Mouse (Mus musculus): ENCODE results near the gene Atxn1. TPM values are rescaled to one million over a fixed set of nuclear protein-coding genes. Genes with fewer than 3 reads are reported as not detected.
A peak's percentile ranks its signal among the peaks of the same experiment; 100 is the strongest.

The Atxn1 gene
- polyA plus RNA-seq, 1 experiment from 2014 or later, result 8.2 TPM

DNA sequence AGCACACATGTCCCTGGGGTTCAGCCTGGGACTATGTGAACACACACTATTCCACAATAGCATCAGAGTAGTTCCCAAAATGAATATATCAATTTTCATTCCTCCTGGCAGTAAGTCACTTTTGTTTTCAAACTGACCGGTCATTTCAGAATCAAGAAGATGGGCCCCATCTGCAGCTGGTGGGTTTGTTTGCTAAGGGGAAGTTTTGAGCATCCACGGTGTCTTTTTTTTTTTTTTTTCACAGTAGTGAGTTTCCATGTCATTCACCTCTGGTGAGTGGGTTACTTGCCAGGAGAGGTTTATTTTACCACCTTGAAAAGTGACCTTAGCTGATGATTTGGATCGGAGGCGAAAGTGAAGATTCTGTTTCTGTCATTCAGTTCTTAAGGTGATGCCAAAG, 166.6 kb downstream of the Atxn1 start:
- no peak overlapping the region for H3K27ac ChIP-seq (replicated peaks)
- 90% methylated on average over 4 of the region's 4 CpGs for WGBS
- H3K9ac ChIP-seq, result no peak overlapping the region
- H3K4me3 ChIP-seq, result no peak overlapping the region
- no peak overlapping the region for H3K4me2 ChIP-seq
- no peak for ATAC-seq (ENCODE audit: low read depth)
- H3K27me3 ChIP-seq, result no peaks in the 10 kb centered on the region
- H3K9me3 ChIP-seq, result no peaks in the 10 kb centered on the region
- H3K36me3 ChIP-seq, result peaks cover 8% of the 10 kb centered on the region; the same call in 1 of the 2 replicates
- no peaks in the 10 kb centered on the region for H3K4me1 ChIP-seq (replicated peaks)

DNA sequence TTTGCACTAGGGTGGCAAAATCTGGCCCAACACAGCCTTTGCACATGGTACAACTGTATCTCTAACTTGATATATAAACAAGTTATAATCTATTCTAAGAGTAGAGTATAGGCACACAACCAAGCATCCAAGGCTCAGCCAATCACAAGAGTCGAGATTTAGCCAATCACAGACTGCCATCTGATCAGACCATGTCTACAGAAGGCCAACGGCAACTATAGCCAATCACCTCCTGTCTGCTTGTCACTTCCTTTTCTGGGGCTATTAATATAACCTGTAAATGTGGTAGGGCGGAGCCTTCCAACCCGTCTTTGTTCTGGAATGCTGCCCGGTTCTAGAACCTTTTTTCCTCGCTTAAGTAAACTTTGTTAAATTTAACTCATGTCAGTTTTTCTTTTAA, 167.1 kb downstream of the Atxn1 start:
- WGBS, result 85% methylated on average over 6 of the region's 6 CpGs
- no peaks in the 10 kb centered on the region for H3K4me1 ChIP-seq (replicated peaks)
- H3K9ac ChIP-seq, result no peak overlapping the region
- H3K27me3 ChIP-seq, result no peaks in the 10 kb centered on the region
- no peak overlapping the region for H3K4me3 ChIP-seq
- no peak overlapping the region for H3K4me2 ChIP-seq
- peaks cover 8% of the 10 kb centered on the region; the same call in 1 of the 2 replicates for H3K36me3 ChIP-seq
- ATAC-seq (ENCODE audit: low read depth), result no peak
- no peak overlapping the region for H3K27ac ChIP-seq (replicated peaks)
- H3K9me3 ChIP-seq, result no peaks in the 10 kb centered on the region

- Histone ChIP-seq H3K4me2 (no peak overlapping the region), H3K9me3 (no peaks in the 10 kb centered on the region), H3K9ac (no peak overlapping the region), H3K4me1 (replicated peaks) (no peaks in the 10 kb centered on the region), H3K36me3 (peaks cover 8% of the 10 kb centered on the region; the same call in 1 of the 2 replicates), H3K27ac (replicated peaks) (no peak overlapping the region), H3K4me3 (no peak overlapping the region), H3K27me3 (no peaks in the 10 kb centered on the region)
- WGBS, result 80% methylated on average over 6 of the region's 6 CpGs
- no peak for ATAC-seq (ENCODE audit: low read depth)
These were observed 168.5 kb downstream of the Atxn1 start for GRCm38 (mm10) chr13:45796286-45796685.

- Histone ChIP-seq H3K27ac (replicated peaks) (no peak overlapping the region), H3K4me3 (no peak overlapping the region), H3K4me1 (replicated peaks) (no peaks in the 10 kb centered on the region), H3K9ac (no peak overlapping the region), H3K9me3 (no peaks in the 10 kb centered on the region), H3K27me3 (no peaks in the 10 kb centered on the region), H3K36me3 (peaks cover 8% of the 10 kb centered on the region; the same call in 1 of the 2 replicates), H3K4me2 (no peak overlapping the region)
- ATAC-seq (ENCODE audit: low read depth), result no peak
- 79% methylated on average over 3 of the region's 3 CpGs for WGBS
These were observed 171.0 kb downstream of the Atxn1 start for GRCm38 (mm10) chr13:45793796-45794195.

DNA sequence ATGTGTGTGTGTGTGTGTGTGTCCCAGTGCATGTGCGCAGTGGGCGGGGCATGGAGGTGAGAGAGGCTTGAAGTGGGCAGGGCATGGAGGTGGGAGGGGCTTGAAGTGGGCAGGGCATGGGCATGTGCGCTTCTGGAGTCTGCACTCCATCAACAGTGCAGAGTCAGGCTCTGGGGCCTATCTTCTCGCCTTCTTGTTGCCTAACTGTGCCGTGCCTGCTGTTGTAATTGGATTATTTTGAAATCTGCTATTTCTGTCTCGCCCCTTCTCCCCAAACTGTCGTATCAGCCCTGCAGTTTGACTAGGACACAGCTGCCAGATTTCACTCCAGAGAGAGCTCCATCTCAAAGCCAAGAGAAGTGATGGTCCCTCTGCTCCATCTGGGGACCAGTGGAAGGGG, 178.4 kb downstream of the Atxn1 start:
- H3K9me3 ChIP-seq, result no peaks in the 10 kb centered on the region
- H3K27ac ChIP-seq (replicated peaks), result no peak overlapping the region
- no peaks in the 10 kb centered on the region for H3K4me1 ChIP-seq (replicated peaks)
- H3K36me3 ChIP-seq, result peaks cover 4% of the 10 kb centered on the region; the same call in 1 of the 2 replicates
- H3K9ac ChIP-seq, result no peak overlapping the region
- no peak overlapping the region for H3K4me3 ChIP-seq
- H3K4me2 ChIP-seq, result no peak overlapping the region
- 87% methylated on average over 7 of the region's 7 CpGs for WGBS
- H3K27me3 ChIP-seq, result no peaks in the 10 kb centered on the region
- 0 out of 2 replicates have a peak, but pooled peaks have one; percentile 27 for ATAC-seq (ENCODE audit: low read depth)

GRCm38 (mm10) chr13:45783681-45784080, 181.1 kb downstream of the Atxn1 start:
- ATAC-seq (ENCODE audit: low read depth), result no peak; the same call in 1 of the 2 replicates
- H3K4me2 ChIP-seq, result no peak overlapping the region
- H3K9ac ChIP-seq, result no peak overlapping the region
- H3K27me3 ChIP-seq, result no peaks in the 10 kb centered on the region
- no peak overlapping the region for H3K4me3 ChIP-seq
- H3K36me3 ChIP-seq, result peaks cover 4% of the 10 kb centered on the region; the same call in 1 of the 2 replicates
- H3K27ac ChIP-seq (replicated peaks), result no peak overlapping the region
- 81% methylated on average over 10 of the region's 10 CpGs for WGBS
- H3K9me3 ChIP-seq, result no peaks in the 10 kb centered on the region
- no peaks in the 10 kb centered on the region for H3K4me1 ChIP-seq (replicated peaks)

GRCm38 (mm10) chr13:45778750-45779149, 186.1 kb downstream of the Atxn1 start:
- no peak for ATAC-seq (ENCODE audit: low read depth)
- Histone ChIP-seq H3K4me2 (no peak overlapping the region), H3K9me3 (no peaks in the 10 kb centered on the region), H3K4me3 (no peak overlapping the region), H3K27ac (replicated peaks) (0 out of 2 replicates have a peak overlapping the region, but pooled peaks have one; percentile 52), H3K9ac (no peak overlapping the region), H3K36me3 (no peaks in the 10 kb centered on the region; the same call in 1 of the 2 replicates), H3K4me1 (replicated peaks) (peaks cover 14% of the 10 kb centered on the region), H3K27me3 (no peaks in the 10 kb centered on the region)
- WGBS, result 92% methylated on average over 5 of the region's 5 CpGs

DNA sequence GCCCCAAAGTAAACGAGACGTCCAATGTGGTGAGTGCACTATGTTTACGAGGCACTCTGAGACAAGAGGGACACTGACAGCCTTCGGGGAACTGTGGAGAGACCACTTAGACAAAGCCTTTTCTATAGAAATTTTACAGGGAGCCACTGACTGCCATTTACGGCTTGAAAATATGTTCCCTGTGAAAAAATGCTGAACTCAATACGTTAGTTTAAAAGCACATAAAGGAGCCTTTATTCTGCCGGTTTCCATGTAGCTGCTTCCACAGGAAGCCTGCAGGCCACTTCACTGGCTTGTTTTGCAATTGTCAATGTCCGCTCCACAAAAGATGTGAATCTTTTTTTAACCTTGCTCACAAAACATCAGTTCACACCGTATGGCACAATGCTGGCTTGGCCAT, 186.6 kb downstream of the Atxn1 start:
- Histone ChIP-seq H3K27ac (replicated peaks) (peak overlapping the region; percentile 52), H3K4me2 (no peak overlapping the region), H3K27me3 (no peaks in the 10 kb centered on the region), H3K9me3 (no peaks in the 10 kb centered on the region), H3K4me1 (replicated peaks) (peaks cover 20% of the 10 kb centered on the region), H3K9ac (no peak overlapping the region), H3K36me3 (no peaks in the 10 kb centered on the region; the same call in 1 of the 2 replicates), H3K4me3 (no peak overlapping the region)
- 13% methylated on average over 9 of the region's 9 CpGs for WGBS
- ATAC-seq (ENCODE audit: low read depth), result no peak

- Histone ChIP-seq H3K4me1 (replicated peaks) (peaks cover 21% of the 10 kb centered on the region), H3K36me3 (no peaks in the 10 kb centered on the region), H3K4me2 (no peak overlapping the region), H3K27ac (replicated peaks) (no peak overlapping the region), H3K4me3 (no peak overlapping the region), H3K9ac (no peak overlapping the region), H3K27me3 (no peaks in the 10 kb centered on the region), H3K9me3 (no peaks in the 10 kb centered on the region)
- ATAC-seq (ENCODE audit: low read depth), result no peak
- 100% methylated on average over 1 of the region's 1 CpGs for WGBS
These were observed 189.3 kb downstream of the Atxn1 start for GRCm38 (mm10) chr13:45775516-45775915.

GRCm38 (mm10) chr13:45773381-45774168, 191.2 kb downstream of the Atxn1 start:
- peaks cover 4% of the 10 kb centered on the region; the same call in 1 of the 2 replicates for H3K36me3 ChIP-seq
- no peak overlapping the region for H3K4me3 ChIP-seq
- peak; percentile 40; the same call in 1 of the 2 replicates for ATAC-seq (ENCODE audit: low read depth)
- H3K9me3 ChIP-seq, result no peaks in the 10 kb centered on the region
- H3K27me3 ChIP-seq, result no peaks in the 10 kb centered on the region
- 38% methylated on average over 21 of the region's 21 CpGs for WGBS
- peak overlapping the region; percentile 46 for H3K9ac ChIP-seq
- peak overlapping the region; percentile 37 for H3K4me2 ChIP-seq
- H3K4me1 ChIP-seq (replicated peaks), result peaks cover 21% of the 10 kb centered on the region
- H3K27ac ChIP-seq (replicated peaks), result peak overlapping the region; percentile 65

DNA sequence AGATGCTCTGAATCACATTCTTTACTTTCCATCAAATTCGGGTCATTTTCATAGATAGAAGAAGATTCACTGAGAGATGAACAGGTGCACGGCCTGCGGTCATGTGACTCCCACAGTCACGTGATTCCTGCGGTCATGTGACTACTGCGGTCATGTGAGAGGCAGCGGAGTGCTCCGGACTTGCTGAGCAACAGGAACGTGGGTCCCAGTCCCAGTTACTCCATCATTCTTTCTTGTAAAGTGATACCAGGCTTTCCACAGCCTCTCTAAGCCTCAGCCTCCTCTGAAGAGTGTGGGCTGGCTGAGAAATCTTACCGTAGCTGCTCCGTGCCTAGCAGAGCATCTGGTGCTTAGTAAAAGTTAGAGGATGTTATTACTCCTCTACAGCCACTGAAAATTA, 195.1 kb downstream of the Atxn1 start:
- Histone ChIP-seq H3K27ac (replicated peaks) (no peak overlapping the region), H3K4me3 (no peak overlapping the region), H3K36me3 (peaks cover 4% of the 10 kb centered on the region; the same call in 1 of the 2 replicates), H3K9ac (no peak overlapping the region), H3K4me2 (no peak overlapping the region), H3K9me3 (no peaks in the 10 kb centered on the region), H3K4me1 (replicated peaks) (peaks cover 12% of the 10 kb centered on the region), H3K27me3 (no peaks in the 10 kb centered on the region)
- no peak for ATAC-seq (ENCODE audit: low read depth)
- 92% methylated on average over 11 of the region's 11 CpGs for WGBS

DNA sequence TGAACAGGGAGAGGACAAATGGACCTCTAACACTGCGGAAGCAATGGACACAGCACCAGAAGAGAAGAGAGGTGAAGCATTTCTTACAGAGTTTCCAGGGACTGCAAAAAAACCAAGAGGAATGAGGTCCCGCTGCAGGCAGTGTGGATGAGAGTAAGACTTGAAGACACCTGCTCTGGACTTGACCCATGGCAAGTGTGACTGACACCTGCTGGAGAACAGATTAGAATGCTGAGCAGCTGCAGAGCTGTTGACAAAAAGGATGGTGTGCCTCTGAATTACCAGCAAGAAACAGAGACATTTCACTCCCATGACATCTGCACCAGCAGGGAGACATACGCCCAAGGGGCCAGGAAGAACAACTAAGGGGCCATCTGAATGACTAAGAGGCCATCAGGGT, 196.6 kb downstream of the Atxn1 start:
- WGBS, result 87% methylated on average over 3 of the region's 3 CpGs
- H3K9ac ChIP-seq, result no peak overlapping the region
- peaks cover 2% of the 10 kb centered on the region; the same call in 1 of the 2 replicates for H3K4me1 ChIP-seq (replicated peaks)
- H3K36me3 ChIP-seq, result peaks cover 4% of the 10 kb centered on the region; the same call in 1 of the 2 replicates
- no peak for ATAC-seq (ENCODE audit: low read depth)
- no peak overlapping the region for H3K4me3 ChIP-seq
- H3K27me3 ChIP-seq, result no peaks in the 10 kb centered on the region
- no peak overlapping the region for H3K27ac ChIP-seq (replicated peaks)
- H3K9me3 ChIP-seq, result no peaks in the 10 kb centered on the region
- no peak overlapping the region for H3K4me2 ChIP-seq

Measured in neural tube, embryonic 13.5 days (tissue).